9 mouse cellular contexts compared by ENCODE assay signal in genomic region chr11:83066640-83067531, GRCm38 (mm10). TPM values are rescaled to one million over a fixed set of nuclear protein-coding genes. Genes with fewer than 3 reads are reported as not detected.
DNase-seq lines count a peak whose midpoint lies in the region; ATAC-seq and TF ChIP-seq lines count a peak whose summit lies in the region.
"Had no signal": no experiment of that assay in that cellular context is flagged by ENCODE, and none has a peak within 500 bp of the region (broad histone marks: within the 10 kb centered on the region; RNA-seq: fewer than 3 reads in every experiment).

No protein-coding gene starts in this region.

- TF ChIP-seq CTCF in lung, adult 2 months (IDR thresholded peaks at IDR 0.05; ENCODE audit: insufficient read depth, low read length): no peak
- TF ChIP-seq CTCF in bone marrow, adult 2 months (IDR thresholded peaks at IDR 0.05; ENCODE audit: control insufficient read depth, insufficient read depth, low read length): no peak
- TF ChIP-seq CTCF in cerebellum, adult 2 months (IDR thresholded peaks at IDR 0.05; ENCODE audit: borderline replicate concordance, insufficient read depth, low read depth, low read length): no peak

- ATAC-seq in heart, embryonic 16.5 days (replicated peaks; ENCODE audit: extremely low read depth, insufficient read depth, low FRiP score): peak; percentile 88

- no peaks in the 10 kb centered on the region; the same call in 1 of the 2 replicates for H3K4me1 ChIP-seq in lung, adult 2 months (ENCODE audit: control insufficient read depth, insufficient read depth, low read length)
- peaks cover 1% of the 10 kb centered on the region for H3K4me1 ChIP-seq in bone marrow, adult 2 months (ENCODE audit: control insufficient read depth, insufficient read depth, low read length)
- peaks cover 3% of the 10 kb centered on the region; the same call in 1 of the 2 replicates for H3K4me1 ChIP-seq in heart, embryonic 16.5 days (ENCODE audit: control insufficient read depth, insufficient read depth, low read length)
- H3K4me1 ChIP-seq in cerebellum, adult 2 months (ENCODE audit: control insufficient read depth, insufficient read depth, low read length): no peaks in the 10 kb centered on the region
- H3K4me1 ChIP-seq: limb, embryonic 15.5 days had no signal

- no peak for DNase-seq in lung, adult 2 months
- DNase-seq in lung, postnatal 10 days: no peak
- DNase-seq in naive thymus-derived CD4-positive, alpha-beta T cell, adult 2 months (ENCODE audit: low read depth): peak; percentile 79
- no peak for DNase-seq in embryo, embryonic 10.5 days (ENCODE audit: low spot score)
- DNase-seq in cerebellum, adult 2 months: no peak
- no peak for DNase-seq in urinary bladder, postnatal 4 days (ENCODE audit: low spot score in 2 of 2)

- no peaks in the 10 kb centered on the region for H3K27me3 ChIP-seq in heart, embryonic 16.5 days (ENCODE audit: control insufficient read depth, insufficient read depth, low read length)
- no peaks in the 10 kb centered on the region for H3K27me3 ChIP-seq in cerebellum, adult 2 months (ENCODE audit: control insufficient read depth, insufficient read depth, low read length)
- H3K27me3 ChIP-seq: limb, embryonic 15.5 days had no signal

- H3K9ac ChIP-seq in heart, embryonic 16.5 days (ENCODE audit: low read length): peak overlapping the region; percentile 66
- H3K9ac ChIP-seq: limb, embryonic 15.5 days had no signal

- H3K4me2 ChIP-seq in heart, embryonic 16.5 days (ENCODE audit: low read depth, low read length): peak overlapping the region; percentile 58
- H3K4me2 ChIP-seq: limb, embryonic 15.5 days had no signal

- H3K4me3 ChIP-seq in lung, adult 2 months (replicated peaks; ENCODE audit: extremely low read depth, low read depth, low read length): peak overlapping the region; percentile 52
- H3K4me3 ChIP-seq in bone marrow, adult 2 months (replicated peaks; ENCODE audit: control insufficient read depth, low read depth, low read length): peak overlapping the region; percentile 80
- H3K4me3 ChIP-seq in heart, embryonic 16.5 days (ENCODE audit: low read length): peak overlapping the region; percentile 47
- H3K4me3 ChIP-seq in cerebellum, adult 2 months (replicated peaks; ENCODE audit: insufficient read depth, low read depth, low read length): no peak overlapping the region
- H3K4me3 ChIP-seq: limb, embryonic 15.5 days had no signal

- peak overlapping the region; percentile 69 for H3K27ac ChIP-seq in bone marrow, adult 2 months (ENCODE audit: control insufficient read depth, insufficient read depth, low read depth, low read length, poor library complexity)
- H3K27ac ChIP-seq in heart, embryonic 16.5 days (ENCODE audit: low read length): peak overlapping the region; percentile 56
- H3K27ac ChIP-seq in cerebellum, adult 2 months (ENCODE audit: insufficient read depth, low read length): no peak overlapping the region
- H3K27ac ChIP-seq: limb, embryonic 15.5 days had no signal

- H3K9me3 ChIP-seq in heart, embryonic 16.5 days (replicated peaks; ENCODE audit: control insufficient read depth, low read length): 0 out of 2 replicates have a peak, but pooled peaks cover 3% of the 10 kb centered on the region
- H3K9me3 ChIP-seq: limb, embryonic 15.5 days had no signal

- 29% methylated on average over 11 of the region's 11 CpGs for WGBS in lung, adult 2 months
- 1% methylated on average over 11 of the region's 11 CpGs for WGBS in bone marrow, adult 2 months
- WGBS in heart, embryonic 16.5 days: 33% methylated on average over 11 of the region's 11 CpGs
- WGBS in cerebellum, adult 2 months: 40% methylated on average over 11 of the region's 11 CpGs

- 0 out of 2 replicates have a peak, but pooled peaks have one; percentile 22 for TF ChIP-seq POLR2A in lung, adult 2 months (IDR thresholded peaks at IDR 0.05; ENCODE audit: borderline replicate concordance, extremely low read depth, low read depth, low read length)
- TF ChIP-seq POLR2A in bone marrow, adult 2 months (IDR thresholded peaks at IDR 0.05; ENCODE audit: borderline replicate concordance, control insufficient read depth, low read depth, low read length): peak; percentile 60; the same call in 1 of the 2 replicates
- TF ChIP-seq POLR2A in cerebellum, adult 2 months (IDR thresholded peaks at IDR 0.05; ENCODE audit: borderline replicate concordance, insufficient read depth, low read length): no peak

- no peaks in the 10 kb centered on the region for H3K36me3 ChIP-seq in heart, embryonic 16.5 days (ENCODE audit: control insufficient read depth, insufficient read depth)
- H3K36me3 ChIP-seq: limb, embryonic 15.5 days had no signal

RNA-seq across cellular contexts. Expression of gene Slfn2, which starts 2.0 kb away (rescaled TPM):
- 6.5 and 10.1 TPM in 2 replicates for polyA plus RNA-seq in lung, adult 2 months (2012; rRNA removed)
- polyA plus RNA-seq in bone marrow, adult 2 months (2011; ENCODE audit: insufficient read depth, insufficient read length, low replicate concordance, missing spikeins): 101 and 262 TPM in 2 replicates
- 4.3 and 7.9 TPM in 2 replicates for polyA plus RNA-seq in heart, embryonic 16.5 days (2015; fragmentation: Nextera tagmentation; extraction: Ambion mirVana)
- polyA plus RNA-seq in cerebellum, adult 2 months (2012; rRNA removed): 0.90 and 1.1 TPM in 2 replicates

RNA-seq across cellular contexts. Expression of gene Slfn8, which starts 46.3 kb away (rescaled TPM):
- polyA plus RNA-seq in lung, adult 2 months (2012; rRNA removed): 0.20 and 0.60 TPM in 2 replicates
- polyA plus RNA-seq in bone marrow, adult 2 months (2011; ENCODE audit: insufficient read depth, insufficient read length, low replicate concordance, missing spikeins): 6.5 and 13.7 TPM in 2 replicates
- polyA plus RNA-seq in heart, embryonic 16.5 days (2015; fragmentation: Nextera tagmentation; extraction: Ambion mirVana): 0.69 and 1.6 TPM in 2 replicates
- polyA plus RNA-seq in cerebellum, adult 2 months (2012; rRNA removed): 0.28 and 0.29 TPM in 2 replicates

RNA-seq across cellular contexts. Expression of gene Slfn1, which starts 49.8 kb away (rescaled TPM):
- polyA plus RNA-seq in lung, adult 2 months (2012; rRNA removed): 1.2 and 4.2 TPM in 2 replicates
- polyA plus RNA-seq in bone marrow, adult 2 months (2011; ENCODE audit: insufficient read depth, insufficient read length, low replicate concordance, missing spikeins): 12.4 and 57.6 TPM in 2 replicates
- 0.27 and 0.32 TPM in 2 replicates for polyA plus RNA-seq in heart, embryonic 16.5 days (2015; fragmentation: Nextera tagmentation; extraction: Ambion mirVana)
- polyA plus RNA-seq in cerebellum, adult 2 months (2012; rRNA removed): 0.16 TPM in 1 of 2 replicates, not detected in the other
